Mouse (Mus musculus) heart, postnatal 0 days (tissue): Measurements from ENCODE around the gene Agr2. TPM values are rescaled to one million over a fixed set of nuclear protein-coding genes. Genes with fewer than 3 reads are reported as not detected.

ENCODE experiments used
- ATAC-seq: fragments of 200-750 bp; cut with Nextera tagmentation; 2 replicates; pipeline ENCODE4 v1.8.0; 2017; ENCODE audit warnings: low read depth, moderate number of reproducible peaks, moderate library complexity; ENCODE audit not compliant: insufficient read depth
- DNase-seq: peaks from one replicate; pipeline ENCODE4 v3.0.0-alpha.2; 2016; ENCODE audit warnings: low spot score
- H3K27ac ChIP-seq: fragments of 300-500 bp; sonication (generic); 2 replicates; pipeline ENCODE4 v1.5.1; 2014; ENCODE audit warnings: low read depth, mild to moderate bottlenecking
- H3K27me3 ChIP-seq: fragments of 300-500 bp; sonication (generic); 2 replicates; pipeline ENCODE4 v1.6.1; 2014; ENCODE audit warnings: low read length, mixed read lengths; ENCODE audit not compliant: control insufficient read depth, insufficient read depth
- H3K36me3 ChIP-seq: fragments of 300-500 bp; sonication (generic); replicated peaks from 2 replicates; pipeline ENCODE4 v1.6.1; 2014; ENCODE audit warnings: low read length, mixed read lengths; ENCODE audit not compliant: control insufficient read depth, insufficient read depth
- H3K4me1 ChIP-seq: fragments of 300-500 bp; sonication (generic); 2 replicates; pipeline ENCODE4 v1.6.1; 2014; ENCODE audit warnings: antibody characterized with exemption; ENCODE audit not compliant: control insufficient read depth, insufficient read depth
- H3K4me2 ChIP-seq: fragments of 300-500 bp; sonication (generic); 2 replicates; pipeline ENCODE4 v1.6.1; 2014; ENCODE audit warnings: low read depth, mild to moderate bottlenecking, low read length, moderate library complexity
- H3K4me3 ChIP-seq: fragments of 300-500 bp; sonication (generic); 2 replicates; pipeline ENCODE4 v1.5.1; 2014; ENCODE audit warnings: low read depth, low read length
- H3K9ac ChIP-seq: fragments of 300-500 bp; sonication (generic); replicated peaks from 2 replicates; pipeline ENCODE4 v1.6.1; 2014; ENCODE audit warnings: low read depth, low read length, mixed read lengths
- H3K9me3 ChIP-seq: fragments of 300-500 bp; sonication (generic); replicated peaks from 2 replicates; pipeline ENCODE4 v1.6.1; 2016; ENCODE audit warnings: low read length; ENCODE audit not compliant: control insufficient read depth
- CTCF ChIP-seq: IDR thresholded peaks from 2 replicates; pipeline ENCODE4 v1.5.1; 2016; ENCODE audit warnings: antibody characterized with exemption, control low read depth, low read depth
- EP300 ChIP-seq: IDR thresholded peaks from 2 replicates; pipeline ENCODE4 v1.6.1; 2016; ENCODE audit warnings: antibody characterized with exemption, low read depth
- WGBS: fragments of 180-500 bp; shearing (Covaris S2); extraction: QIAGEN DNeasy Blood & Tissue Kit; methylation state at CpG from one replicate; pipeline ENCODE4 v1.1.7; 2014; 5-methylcytosine and 5-hydroxymethylcytosine counted together
- polyA plus RNA-seq: library from polyadenylated mRNA; unstranded; fragments of >200 nt; fragmentation: Nextera tagmentation; extraction: Ambion mirVana; gene quantifications from 2 replicates; pipeline ENCODE4 v1.2.1, GENCODE M21; 2015
- total RNA-seq: library from RNA; depleted of rRNA; stranded (reverse); fragments of >200 nt; gene quantifications from 2 replicates; pipeline ENCODE4 v1.2.3, GENCODE M21; 2014; ENCODE audit warnings: low replicate concordance

The Agr2 gene
- total and polyA plus RNA-seq, 2 experiments from 2014 or later, result not detected

DNA sequence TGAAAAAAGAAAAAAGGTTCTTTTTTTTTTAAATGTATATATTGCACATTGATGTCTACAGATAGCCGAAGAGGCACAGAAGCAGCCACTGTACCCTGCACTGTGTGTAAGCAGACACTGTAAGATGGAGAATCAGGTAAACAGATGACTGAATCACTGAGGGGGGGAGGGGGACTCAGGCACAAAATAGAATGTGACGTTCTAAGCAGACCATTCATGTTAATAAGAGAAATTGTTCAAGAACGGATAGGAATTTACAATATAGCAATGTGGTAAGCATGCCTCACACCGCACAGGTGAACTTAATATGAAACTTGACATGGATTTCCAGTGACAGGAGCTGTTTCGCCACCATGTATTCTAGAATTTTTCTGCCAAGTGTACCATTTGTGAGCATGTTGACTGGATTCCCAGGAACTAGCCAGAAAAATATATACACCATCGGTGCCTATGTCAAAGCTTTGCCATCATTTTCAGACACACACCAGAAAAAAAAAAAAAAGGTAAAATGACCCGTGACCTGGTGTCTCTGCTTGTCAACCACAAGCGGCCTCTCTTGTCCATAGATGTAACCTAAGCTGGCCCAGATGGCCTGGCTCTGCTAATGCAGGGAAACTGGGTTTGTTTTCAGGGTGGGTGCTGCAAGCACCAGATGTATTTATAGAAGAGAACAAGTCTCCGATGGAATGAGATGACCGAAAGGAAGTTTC is 48.0 kb downstream of the Agr2 start:
- Histone ChIP-seq H3K4me1 (0 out of 2 replicates have a peak, but pooled peaks cover 5% of the 10 kb centered on the region), H3K9me3 (no peaks in the 10 kb centered on the region), H3K36me3 (no peaks in the 10 kb centered on the region), H3K4me3 (peak overlapping the region; percentile 63), H3K27ac (peak overlapping the region; percentile 71), H3K4me2 (peak overlapping the region; percentile 92), H3K9ac (no peak overlapping the region), H3K27me3 (no peaks in the 10 kb centered on the region)
- TF ChIP-seq CTCF (no peak), EP300 (no peak)
- DNase-seq, result no peak
- ATAC-seq, result no peak
- WGBS, result 59% methylated on average over 10 of the region's 10 CpGs

DNA sequence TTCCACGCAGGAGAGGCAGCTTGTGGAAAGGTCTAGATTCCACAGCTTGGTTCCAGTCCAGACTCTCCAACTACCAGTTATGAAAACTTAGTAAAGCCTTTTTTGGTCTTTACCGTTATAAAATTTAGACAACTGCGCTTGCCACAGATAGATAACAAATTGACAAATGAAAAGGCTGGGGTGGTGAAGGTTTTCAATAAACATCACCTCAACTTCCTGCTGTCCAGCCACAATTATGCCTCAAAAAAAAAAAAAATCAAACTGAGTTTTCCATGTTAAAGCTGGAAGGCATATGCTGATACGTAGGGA is 48.5 kb downstream of the Agr2 start:
- Histone ChIP-seq H3K9ac (no peak overlapping the region), H3K27ac (peak overlapping the region; percentile 71), H3K36me3 (no peaks in the 10 kb centered on the region), H3K4me1 (0 out of 2 replicates have a peak, but pooled peaks cover 5% of the 10 kb centered on the region), H3K27me3 (no peaks in the 10 kb centered on the region), H3K4me3 (peak overlapping the region; percentile 63), H3K9me3 (no peaks in the 10 kb centered on the region), H3K4me2 (peak overlapping the region; percentile 92)
- TF ChIP-seq CTCF (no peak), EP300 (no peak)
- DNase-seq (no peak), ATAC-seq (no peak)
- WGBS, result 28% methylated on average over 4 of the region's 4 CpGs

DNA sequence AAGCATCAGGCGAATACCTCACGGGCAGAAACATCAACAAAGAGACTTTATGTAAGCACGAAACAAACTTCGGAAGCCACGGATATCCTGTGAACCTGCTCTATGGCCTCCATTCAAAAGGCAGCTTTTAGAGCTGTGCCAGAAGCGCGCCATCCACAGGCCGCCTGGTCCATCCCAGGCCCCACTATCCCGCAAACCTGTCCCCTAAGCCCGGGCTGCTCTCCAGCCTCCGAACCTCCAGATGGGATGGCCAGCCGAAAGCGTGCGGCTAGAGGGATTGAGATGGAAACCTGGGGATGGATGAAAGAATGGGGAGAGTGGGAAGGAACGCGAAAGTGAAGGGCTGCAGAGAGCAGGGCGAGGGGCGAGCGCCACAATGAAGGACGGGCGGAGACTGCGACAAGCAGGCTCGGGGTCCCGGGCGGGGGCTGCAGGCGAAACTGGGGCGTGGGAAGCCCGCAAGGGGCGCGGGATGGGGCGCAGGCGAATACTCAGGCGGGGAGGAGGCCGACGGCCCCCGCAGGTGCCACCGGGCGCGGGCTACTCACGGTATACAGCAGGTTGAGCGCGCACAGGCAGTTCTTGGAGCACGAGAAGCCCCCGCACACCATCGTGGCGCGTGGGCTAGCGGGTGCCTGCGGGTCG is 49.1 kb downstream of the Agr2 start:
- H3K4me3 ChIP-seq, result peak overlapping the region; percentile 63
- peak overlapping the region; percentile 77 for H3K9ac ChIP-seq
- H3K36me3 ChIP-seq, result no peaks in the 10 kb centered on the region
- H3K27ac ChIP-seq, result peak overlapping the region; percentile 71
- H3K9me3 ChIP-seq, result no peaks in the 10 kb centered on the region
- 0 out of 2 replicates have a peak, but pooled peaks cover 5% of the 10 kb centered on the region for H3K4me1 ChIP-seq
- TF ChIP-seq CTCF, result peak; percentile 24; the same call in 1 of the 2 replicates
- TF ChIP-seq EP300, result no peak
- ATAC-seq (peak; percentile 45), DNase-seq (peak; percentile 51)
- WGBS, result 1% methylated on average over 50 of the region's 50 CpGs
- peak overlapping the region; percentile 92 for H3K4me2 ChIP-seq
- H3K27me3 ChIP-seq, result no peaks in the 10 kb centered on the region

- peak within 1 kb of the TSS; percentile 77 for H3K9ac ChIP-seq
- 0 out of 2 replicates have a peak, but pooled peaks cover 5% of the 10 kb centered on the region for H3K4me1 ChIP-seq
- under 1% methylated on average over 31 of the region's 35 CpGs for WGBS
- no peaks in the 10 kb centered on the region for H3K9me3 ChIP-seq
- no peaks in the 10 kb centered on the region for H3K27me3 ChIP-seq
- peak within 1 kb of the TSS; percentile 63 for H3K4me3 ChIP-seq
- H3K27ac ChIP-seq, result peak within 1 kb of the TSS; percentile 71
- ATAC-seq (peak; percentile 93), DNase-seq (peak; percentile 82)
- peak within 1 kb of the TSS; percentile 92 for H3K4me2 ChIP-seq
- TF ChIP-seq EP300 (no peak), CTCF (no peak)
- no peaks in the 10 kb centered on the region for H3K36me3 ChIP-seq
These were observed 49.7 kb downstream of the Agr2 start, which contains the start of gene Tspan13 for GRCm38 (mm10) chr12:36042348-36042778. Gene Tspan13 (minus strand): TSS chr12:36042500.

DNA sequence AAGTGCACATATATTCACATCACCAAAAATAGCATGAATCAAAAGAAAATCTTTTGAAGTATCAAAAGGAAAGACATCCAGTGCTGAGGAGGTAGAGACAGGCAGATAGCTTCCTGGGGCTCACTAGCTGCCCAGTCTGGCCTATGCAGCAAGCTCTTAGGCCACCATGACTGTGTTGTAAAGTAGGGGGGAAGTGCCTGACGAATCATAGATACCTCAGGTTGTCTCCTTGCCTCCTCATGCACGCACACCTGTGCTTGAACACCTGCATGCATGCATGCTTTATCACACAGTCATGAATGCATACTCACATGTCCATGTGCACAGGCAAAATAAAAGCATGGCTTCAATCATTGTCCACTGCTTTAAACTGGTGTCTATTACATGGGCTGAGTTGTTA is 52.0 kb downstream of the Agr2 start:
- Histone ChIP-seq H3K27ac (no peak overlapping the region), H3K9ac (no peak overlapping the region), H3K4me1 (0 out of 2 replicates have a peak, but pooled peaks cover 2% of the 10 kb centered on the region), H3K27me3 (no peaks in the 10 kb centered on the region), H3K36me3 (no peaks in the 10 kb centered on the region), H3K4me3 (no peak overlapping the region), H3K9me3 (no peaks in the 10 kb centered on the region), H3K4me2 (no peak overlapping the region)
- TF ChIP-seq EP300 (no peak), CTCF (no peak)
- WGBS, result 82% methylated on average over 2 of the region's 2 CpGs
- ATAC-seq, result no peak
- DNase-seq, result no peak
